Mouse (Mus musculus): ENCODE measurements around the gene Esrrb. TPM values are rescaled to one million over a fixed set of nuclear protein-coding genes. Genes with fewer than 3 reads are reported as not detected.

The Esrrb gene
- total RNA-seq, 1 experiment from 2014 or later, result not detected

DNA sequence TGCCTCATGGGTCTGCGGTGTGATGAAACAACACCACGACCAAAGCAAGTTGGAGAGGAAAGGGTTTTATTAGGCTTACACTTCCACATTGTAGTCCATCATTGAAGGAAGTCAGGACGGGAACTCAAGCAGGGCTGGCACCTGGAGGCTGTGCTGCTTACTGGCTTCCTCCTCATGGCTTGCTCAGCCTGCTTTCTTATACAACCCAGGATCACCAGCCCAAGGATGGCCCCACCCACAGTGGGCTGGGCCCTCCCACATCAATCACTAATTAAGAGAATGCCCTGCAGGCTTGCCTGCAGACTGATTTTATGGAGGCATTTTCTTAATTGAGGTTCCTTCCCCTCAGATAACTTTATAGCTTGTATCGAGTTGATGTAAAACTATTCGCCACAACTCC lies 129.1 kb downstream of the Esrrb start:
- no peak for ATAC-seq (replicated peaks; ENCODE audit: low read depth, poor library complexity, severe bottlenecking)

DNA sequence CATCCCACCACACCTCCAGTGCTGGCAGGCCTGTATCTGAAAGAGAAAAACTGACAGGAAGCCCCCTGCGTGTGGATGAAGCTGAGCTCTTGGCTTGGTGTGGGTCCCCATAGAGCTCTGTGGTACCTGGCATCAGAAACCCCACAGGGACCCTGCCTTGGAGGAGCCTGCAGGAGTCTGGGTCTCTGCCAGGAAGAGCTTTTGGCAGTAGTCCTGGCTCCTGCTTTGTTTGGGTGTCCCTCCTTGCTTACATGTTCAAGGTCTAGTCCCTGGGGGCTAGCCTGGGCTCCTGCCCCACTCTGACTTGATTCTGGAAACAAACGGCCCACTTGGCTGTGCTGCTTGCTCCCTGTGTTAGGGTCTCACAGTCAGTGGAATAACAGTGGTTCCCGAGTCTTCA lies 130.6 kb downstream of the Esrrb start:
- no peak for ATAC-seq (replicated peaks; ENCODE audit: low read depth, poor library complexity, severe bottlenecking)

DNA sequence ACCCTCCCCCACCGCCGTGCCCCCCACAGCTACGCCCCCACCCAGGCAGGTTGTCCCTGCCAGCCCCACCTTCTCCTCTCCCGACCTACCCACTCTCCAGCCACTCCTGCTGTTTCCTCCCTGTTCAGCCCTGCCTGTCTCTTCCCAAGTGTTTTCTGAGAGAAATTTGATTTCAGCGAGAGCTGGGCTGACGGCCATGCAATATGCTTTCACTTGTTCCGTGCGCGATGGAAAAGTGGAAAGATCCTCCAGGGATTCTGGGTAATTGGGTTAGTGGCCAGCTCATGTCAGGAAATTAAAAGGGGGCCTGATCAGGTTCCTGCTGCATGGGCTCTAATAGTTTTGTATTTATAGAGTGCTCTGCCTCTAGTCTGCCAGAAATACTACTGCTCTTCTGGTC lies 131.9 kb downstream of the Esrrb start:
- ATAC-seq (replicated peaks; ENCODE audit: low read depth, poor library complexity, severe bottlenecking), result no peak

DNA sequence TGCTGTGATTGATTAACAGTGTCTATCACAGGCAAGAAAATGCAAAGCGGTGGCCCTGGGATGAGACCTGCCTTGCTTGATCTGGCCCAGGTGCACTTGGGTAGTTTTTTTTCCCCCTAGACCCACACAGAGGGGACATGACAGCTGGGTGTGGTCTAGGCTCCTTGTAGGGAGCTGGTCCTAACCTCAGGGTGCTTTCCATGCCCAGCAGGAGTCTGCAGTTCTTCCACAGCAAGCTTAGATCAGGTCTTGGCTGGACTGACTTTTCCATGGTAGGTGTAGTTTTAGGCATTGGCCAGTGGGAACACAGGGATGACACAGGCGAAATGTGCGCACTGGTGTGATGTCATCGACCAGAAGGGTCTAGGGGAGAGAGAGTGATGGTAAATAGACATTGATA lies 136.2 kb downstream of the Esrrb start:
- no peak for ATAC-seq (replicated peaks; ENCODE audit: low read depth, poor library complexity, severe bottlenecking)

DNA sequence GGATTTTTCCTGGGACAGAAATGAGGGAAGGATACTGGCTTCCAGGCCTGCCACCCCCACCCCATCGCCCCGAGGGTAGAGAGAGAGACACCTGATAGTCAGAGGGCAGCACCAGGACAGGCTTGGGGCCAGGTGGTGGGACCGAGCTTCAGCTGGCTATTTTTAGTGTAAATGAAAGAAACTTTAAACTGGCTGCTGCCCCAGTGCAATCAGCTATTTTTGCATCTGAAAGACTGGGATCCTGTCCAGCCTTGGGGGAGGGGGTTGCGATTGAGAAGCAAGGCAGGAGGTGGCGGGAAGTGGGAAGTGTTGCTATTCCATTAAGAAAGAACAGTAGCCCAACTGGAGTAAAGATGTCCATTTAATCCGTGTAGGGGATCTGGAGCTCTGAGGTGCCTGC lies 137.8 kb downstream of the Esrrb start:
- no peak for ATAC-seq (replicated peaks; ENCODE audit: low read depth, poor library complexity, severe bottlenecking)

DNA sequence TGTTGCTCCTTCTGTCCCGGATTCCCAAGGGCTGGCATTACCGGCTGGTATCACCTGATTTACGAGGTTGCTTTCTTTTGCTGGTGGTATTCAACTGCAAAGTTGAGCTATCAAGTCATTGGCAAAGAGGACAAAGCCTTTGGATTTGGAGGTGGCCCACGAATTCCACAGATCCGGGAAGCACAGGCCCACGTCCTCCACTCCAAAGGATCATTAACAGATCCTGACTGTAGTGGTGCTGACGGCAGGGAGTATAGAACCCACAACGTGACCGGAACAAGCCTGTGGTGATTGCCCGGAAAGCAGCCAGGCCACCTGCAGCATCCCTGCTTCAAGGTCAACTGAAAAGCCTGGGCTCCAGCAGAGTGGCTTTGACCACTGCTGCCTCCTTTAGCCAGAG lies 140.8 kb downstream of the Esrrb start:
- no peak for ATAC-seq (replicated peaks; ENCODE audit: low read depth, poor library complexity, severe bottlenecking)

DNA sequence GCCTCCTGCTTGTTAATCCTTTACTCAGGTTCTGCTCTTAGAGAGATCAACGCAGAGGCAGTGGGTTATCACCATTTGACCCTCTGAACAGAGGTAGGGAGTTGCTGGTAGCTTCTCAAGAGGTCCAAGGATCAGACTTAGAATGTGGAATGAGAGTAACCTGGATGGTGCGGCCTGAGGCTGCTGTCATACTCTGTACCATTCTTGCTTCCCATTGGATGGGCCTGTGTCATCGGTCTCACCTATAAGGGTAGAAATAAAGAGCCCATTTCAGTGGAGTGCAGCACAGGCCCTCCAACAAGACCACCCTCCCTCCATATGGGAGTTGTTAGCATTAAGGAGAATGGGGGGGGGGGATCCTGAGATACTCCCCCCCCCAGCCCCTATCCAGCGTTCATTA lies 143.0 kb downstream of the Esrrb start:
- ATAC-seq (replicated peaks; ENCODE audit: low read depth, poor library complexity, severe bottlenecking), result no peak

DNA sequence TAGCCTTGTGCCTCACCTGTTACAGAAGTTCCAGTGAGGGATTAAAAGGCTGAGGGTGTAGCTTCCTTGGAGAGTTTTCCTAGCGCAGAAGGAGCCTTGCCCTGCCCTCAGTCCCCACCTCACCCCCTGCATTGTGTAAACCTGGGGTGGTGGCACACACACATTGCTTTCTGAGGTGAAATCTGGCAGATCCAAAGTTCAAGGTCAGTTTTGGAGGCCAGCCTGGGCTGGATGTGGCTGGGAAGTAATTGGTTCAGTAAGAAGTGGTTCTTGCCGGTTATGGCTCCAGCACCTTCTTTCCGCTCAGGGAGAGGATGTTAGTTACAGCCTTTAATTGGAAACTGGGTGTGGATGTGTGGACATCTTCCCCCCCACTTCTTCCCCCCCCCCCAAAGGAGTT lies 143.4 kb downstream of the Esrrb start:
- no peak for ATAC-seq (replicated peaks; ENCODE audit: low read depth, poor library complexity, severe bottlenecking)

DNA sequence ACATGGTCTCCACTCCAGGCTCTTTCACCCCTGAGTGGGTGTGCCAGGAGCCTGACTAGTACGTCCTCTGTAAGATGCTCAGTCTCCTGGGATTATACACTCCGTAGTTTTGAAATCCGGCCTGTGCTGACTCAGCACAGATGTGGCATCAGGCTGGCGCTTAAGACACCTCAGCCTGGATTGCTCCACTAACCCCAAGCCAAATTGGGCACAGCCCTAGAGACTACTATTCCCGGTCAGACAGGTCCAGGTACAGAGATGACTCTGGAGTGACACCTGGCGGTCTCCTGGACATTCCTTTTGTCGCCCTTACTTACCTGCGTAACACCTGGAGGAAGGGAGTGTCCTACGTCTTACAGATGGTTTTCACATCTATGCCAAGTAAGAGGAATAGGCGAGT lies 146.8 kb downstream of the Esrrb start:
- ATAC-seq (replicated peaks; ENCODE audit: low read depth, poor library complexity, severe bottlenecking), result no peak

DNA sequence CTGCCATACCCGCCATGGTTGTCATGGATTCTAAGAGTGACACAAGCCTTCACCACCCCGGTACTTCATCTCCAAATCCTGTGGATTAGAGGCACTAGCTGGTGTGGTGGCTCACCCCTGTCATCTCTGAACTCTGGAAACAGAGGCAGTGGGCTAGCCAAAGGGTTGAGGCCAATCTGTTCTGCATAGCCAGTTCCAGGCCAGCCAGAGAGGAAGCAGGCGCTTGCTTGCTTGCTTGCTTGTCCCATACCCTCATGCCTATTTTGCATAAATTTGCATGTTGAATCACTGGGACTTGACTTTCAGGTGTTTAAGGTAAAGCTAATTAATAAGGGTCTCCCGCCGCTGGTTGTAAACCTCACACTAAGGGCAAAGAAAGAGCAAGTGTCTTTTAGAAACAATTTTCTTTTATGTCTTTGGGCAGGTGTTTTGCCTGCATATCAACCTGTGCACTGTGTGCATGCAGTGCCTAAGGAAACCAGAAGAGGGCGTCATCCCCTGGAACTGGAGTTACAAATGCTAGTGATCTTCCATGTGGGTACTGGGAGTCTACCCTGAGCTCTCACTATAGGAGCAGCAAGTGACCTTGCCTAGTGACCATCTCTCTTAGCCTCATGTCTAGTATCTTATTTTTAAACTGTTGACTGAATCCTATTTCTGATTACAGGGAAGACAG lies 147.5 kb downstream of the Esrrb start:
- ATAC-seq (replicated peaks; ENCODE audit: low read depth, poor library complexity, severe bottlenecking), result no peak

DNA sequence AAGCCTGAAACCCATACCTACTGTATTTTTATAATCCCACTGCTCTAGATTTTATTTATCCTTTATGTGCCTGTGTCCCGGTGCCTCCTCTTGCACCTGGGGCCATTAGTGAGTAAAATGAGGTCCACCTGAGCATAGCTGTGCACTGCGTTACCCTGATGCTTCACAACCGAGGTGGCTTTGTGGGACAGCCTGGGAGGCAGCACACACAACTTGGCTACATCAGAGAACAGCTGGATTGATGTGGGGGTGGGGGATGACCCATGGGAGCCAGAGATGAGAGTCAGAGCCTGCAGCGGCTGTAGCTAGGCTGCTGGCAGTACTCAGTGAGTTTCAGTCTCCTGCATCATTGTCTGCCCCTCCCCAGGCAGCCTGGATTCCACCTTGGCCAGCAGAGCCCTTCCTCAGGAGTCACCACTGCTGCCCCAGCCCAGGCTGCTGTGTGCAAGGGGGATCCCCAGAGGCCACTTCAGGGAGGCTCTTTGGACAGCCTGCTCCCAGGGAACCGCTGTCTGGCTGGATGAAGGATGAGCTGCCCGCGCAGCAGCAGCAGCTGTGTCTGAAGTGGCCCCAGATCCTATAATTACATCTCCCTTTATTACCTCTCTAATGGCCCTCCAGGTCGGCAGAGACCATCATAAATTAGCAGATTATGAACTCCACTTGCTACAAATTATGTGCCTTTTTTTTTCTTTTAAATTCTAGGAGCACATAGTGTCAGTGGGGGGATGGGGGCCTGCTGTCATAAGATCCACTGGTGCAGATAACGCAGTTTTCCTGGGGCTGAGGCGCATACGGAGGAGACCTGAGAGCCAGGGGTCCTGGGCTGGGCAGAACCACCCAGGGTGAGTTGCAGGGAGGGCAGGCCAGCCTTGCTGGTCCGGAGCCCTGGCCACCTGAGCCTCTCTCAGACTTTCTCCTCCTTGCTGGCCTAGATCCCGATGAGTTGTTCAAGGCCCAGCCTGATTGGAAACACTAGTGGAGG lies 148.7 kb downstream of the Esrrb start:
- ATAC-seq (replicated peaks; ENCODE audit: low read depth, poor library complexity, severe bottlenecking), result no peak

DNA sequence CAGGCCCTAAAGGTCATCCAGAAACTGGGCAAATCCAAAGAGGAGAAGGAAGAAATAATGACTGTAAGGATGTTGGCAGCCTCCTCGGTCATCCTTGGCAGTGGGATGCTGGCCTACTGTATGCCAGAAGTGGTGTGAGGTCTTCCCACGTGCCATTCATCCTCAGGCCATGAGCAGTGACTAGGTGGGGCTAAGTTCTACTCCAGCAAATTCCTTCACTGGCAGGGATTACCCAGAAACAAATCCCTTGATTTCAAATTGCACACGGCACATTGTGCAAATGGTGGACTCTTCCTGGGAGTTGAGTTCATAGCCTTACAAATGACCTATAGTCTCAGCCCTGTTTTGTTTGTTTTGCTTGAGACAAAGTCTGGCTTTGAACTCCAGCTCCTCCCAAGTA lies 151.4 kb downstream of the Esrrb start:
- no peak for ATAC-seq (replicated peaks; ENCODE audit: low read depth, poor library complexity, severe bottlenecking)

DNA sequence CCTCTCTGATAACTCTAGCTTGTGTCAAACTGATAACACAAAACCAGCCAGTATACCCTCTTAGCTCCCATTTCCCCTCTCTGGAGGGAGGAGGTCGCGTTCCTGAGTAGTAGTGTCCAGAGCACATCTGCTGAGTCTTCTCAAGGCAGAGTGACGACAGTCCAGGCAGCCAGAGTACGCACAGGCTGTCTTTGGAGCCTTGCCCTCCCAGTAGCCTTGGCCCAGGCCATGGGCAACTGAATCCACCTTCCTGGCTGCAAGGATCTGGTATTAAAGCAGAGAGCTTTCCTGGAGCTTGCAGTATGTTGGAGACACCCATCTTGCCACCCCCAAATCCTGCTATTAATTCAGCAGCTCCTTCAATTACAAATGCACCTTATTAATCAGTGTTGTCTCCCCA lies 152.7 kb downstream of the Esrrb start:
- ATAC-seq (replicated peaks; ENCODE audit: low read depth, poor library complexity, severe bottlenecking), result no peak

DNA sequence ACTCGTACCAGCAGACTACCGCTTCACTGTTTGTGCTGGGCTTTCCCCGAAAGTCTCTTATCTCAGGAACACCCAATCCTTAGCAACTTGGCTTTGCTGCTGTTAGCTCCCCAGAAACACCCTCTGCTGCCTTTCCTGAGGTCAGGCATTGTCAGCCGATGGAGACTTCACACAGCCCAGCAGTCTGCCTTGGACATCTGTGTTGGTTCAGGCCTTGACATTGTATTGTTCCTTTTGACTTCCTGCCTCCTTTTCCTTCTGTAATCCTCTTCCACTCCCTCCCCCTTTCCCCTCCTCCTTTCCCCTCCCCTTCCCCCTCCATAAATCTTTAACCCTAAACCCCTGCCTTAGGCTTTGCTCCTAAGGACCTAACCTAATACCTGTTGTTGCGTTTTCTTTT lies 155.7 kb downstream of the Esrrb start:
- no peak for ATAC-seq (replicated peaks; ENCODE audit: low read depth, poor library complexity, severe bottlenecking)

DNA sequence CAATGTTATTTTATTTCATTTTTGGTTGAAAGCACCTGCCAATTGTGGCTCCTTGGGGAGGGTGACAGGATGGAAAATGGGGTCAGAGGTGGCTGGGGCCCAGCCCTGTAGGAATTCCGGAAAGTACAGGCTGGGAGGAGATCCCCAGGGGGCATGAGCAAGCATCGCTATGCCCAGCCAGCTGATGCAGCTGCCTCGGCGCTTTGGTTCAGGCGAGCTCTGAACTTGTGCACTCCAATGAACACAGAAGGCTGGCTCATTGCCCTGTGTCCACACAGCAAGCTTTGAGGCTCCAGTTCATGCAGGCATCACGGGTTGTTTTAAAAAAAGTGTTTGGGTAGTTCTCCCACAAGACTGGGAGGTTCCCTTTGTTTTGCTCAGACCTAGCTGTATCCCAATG lies 156.8 kb downstream of the Esrrb start:
- ATAC-seq (replicated peaks; ENCODE audit: low read depth, poor library complexity, severe bottlenecking), result no peak

DNA sequence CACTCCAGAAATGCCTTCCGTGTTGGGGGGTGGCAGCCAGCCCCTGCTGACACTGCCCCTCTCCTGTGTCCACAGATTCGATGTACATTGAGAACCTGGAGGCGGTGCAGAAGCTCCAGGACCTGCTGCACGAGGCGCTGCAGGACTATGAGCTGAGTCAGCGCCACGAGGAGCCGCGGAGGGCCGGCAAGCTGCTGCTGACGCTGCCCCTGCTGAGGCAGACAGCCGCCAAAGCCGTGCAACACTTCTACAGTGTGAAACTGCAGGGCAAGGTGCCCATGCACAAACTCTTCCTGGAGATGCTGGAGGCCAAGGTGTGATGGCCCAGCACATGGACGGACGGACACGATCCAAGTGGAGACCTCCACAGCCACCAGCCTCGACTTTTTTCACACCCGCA lies 157.8 kb downstream of the Esrrb start:
- no peak for ATAC-seq (replicated peaks; ENCODE audit: low read depth, poor library complexity, severe bottlenecking)

DNA sequence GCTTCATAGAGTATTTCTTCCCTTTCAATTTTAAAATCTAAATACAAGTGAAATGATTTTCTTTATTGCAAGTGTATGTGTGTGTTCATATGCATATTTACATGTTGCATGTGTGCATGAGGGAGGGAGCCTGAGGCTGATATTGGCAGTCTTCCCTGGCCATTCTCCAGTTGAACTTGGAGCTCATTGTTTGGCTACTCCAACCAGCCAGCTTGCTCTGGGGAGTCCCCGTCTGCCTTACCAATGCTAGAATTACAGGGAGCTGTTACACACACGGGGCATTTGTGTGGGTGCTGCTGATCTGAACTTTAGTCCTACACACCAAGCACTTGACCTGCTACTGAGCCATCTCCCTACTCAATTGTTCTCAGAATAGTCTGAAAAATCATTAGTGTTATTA lies 173.4 kb downstream of the Esrrb start:
- ATAC-seq (replicated peaks; ENCODE audit: low read depth, poor library complexity, severe bottlenecking), result no peak

DNA sequence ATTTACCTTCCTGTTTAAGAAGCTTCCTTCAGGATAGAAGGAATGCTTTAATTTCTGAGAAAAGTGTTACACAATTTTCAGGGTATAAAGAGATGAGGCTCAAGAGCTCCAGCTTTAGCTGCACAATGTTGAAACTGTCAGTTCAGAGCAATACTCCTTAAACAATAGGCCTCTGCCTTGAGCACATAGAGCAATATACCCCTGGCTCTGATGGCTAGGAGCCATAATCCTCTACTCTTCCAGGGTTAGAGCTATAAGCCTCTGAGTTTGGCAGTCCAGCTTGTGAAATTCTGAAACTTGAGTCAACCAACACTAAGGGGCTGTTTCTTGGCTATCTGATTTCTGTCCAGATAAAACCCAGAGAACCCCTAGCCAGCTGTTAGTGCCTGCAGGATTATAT lies 176.9 kb downstream of the Esrrb start:
- ATAC-seq (replicated peaks; ENCODE audit: low read depth, poor library complexity, severe bottlenecking), result no peak

DNA sequence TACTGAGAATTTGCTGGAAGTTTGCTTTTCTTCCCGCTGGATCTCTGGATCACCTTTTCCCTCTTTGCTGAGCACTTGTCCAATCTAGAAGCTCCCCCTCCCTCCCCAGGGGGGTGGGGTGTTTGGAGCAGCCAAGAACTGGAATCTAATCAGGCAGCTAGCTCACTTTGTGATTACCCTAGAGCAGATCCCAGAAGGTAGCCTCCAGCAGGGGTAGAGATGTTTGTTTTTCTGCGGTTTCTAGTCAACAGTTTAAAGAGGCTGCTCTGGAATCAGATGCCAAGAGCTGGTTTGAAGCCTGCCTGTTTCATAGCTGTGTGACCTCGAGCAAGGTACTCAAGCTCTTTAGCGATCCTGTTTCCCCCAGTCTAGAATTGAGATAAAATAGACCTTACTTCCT lies 177.8 kb downstream of the Esrrb start:
- no peak for ATAC-seq (replicated peaks; ENCODE audit: low read depth, poor library complexity, severe bottlenecking)

DNA sequence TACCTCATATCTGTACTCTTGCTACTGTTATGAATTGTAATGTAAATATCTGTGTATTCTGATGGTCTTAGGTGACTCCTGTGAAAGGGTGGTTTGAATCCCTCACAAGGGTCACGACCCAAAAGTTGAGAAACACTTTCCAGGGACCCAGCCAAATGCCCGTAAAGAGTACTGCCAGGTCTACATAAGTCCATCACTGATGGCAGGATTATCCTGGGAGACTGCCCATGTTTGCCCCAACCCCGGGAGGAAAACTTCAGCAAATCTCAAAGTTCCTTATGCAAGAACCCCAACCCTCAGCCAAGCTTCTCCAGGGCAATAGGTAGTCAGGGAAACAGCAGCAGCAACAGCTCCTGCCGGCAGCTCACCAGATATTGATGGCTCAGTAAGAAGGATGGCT lies 178.6 kb downstream of the Esrrb start:
- no peak for ATAC-seq (replicated peaks; ENCODE audit: low read depth, poor library complexity, severe bottlenecking)

DNA sequence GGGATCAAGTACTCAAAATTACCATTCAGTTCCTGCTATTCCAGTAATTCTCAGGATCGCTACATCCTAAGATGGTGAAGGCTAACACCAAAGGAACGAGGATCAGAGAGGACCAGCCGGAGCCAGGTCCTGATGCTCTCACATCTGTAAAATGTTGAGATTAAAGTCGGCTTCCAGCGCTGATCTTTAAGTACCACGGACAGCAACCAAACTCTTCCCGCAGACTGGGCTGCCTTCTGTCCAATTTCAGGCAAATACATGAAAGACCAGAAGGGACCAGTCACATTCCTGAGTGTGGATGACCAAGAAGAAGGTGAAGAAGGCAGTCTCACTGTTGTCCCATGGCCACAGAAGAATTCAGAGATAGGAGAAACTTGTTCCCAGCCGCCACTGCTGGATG lies 186.9 kb downstream of the Esrrb start:
- no peak for ATAC-seq (replicated peaks; ENCODE audit: low read depth, poor library complexity, severe bottlenecking)

DNA sequence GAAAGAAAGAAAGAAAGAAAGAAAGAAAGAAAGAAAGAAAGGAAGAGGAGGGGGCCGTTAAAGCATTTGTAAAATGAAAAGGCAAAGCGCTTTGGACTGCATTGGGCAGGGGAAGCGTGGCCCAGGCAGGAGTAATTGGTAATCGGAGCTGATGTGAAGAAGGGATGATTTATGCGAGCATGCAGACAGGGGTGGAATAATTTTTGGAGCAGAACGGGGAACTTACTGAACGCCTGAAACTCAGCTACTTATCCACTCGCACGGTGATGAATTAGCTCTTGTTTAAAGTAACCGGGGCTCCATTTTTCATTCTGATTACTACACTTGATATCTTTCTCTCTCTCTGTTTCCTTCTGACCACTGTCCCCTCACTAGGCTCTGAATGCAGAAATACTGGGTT lies 192.1 kb downstream of the Esrrb start:
- ATAC-seq (replicated peaks; ENCODE audit: low read depth, poor library complexity, severe bottlenecking), result no peak
